Comparison of ENCODE assay signal across 16 mouse cellular contexts in the genomic region with DNA sequence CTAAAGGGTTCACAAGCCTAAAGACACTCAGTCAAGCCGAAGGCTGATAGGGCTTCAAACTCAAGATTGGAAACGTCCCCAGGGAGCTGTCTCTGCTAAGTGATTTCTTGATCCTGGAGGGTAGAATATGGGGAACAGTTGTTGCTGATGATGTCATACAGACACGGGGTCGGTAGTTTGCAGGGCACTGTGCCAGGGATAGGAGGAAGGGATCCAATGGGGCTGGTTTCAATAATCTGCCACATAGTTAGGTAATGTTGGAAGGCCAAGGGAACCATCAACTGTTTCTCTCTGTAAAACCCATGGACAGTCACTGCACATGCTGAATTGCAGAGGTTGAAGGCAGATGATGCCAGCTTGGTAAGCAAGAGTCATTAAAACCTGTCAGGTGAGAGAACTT.
DNase-seq lines count a peak whose midpoint lies in the region; ATAC-seq and TF ChIP-seq lines count a peak whose summit lies in the region.
"Had no signal": no experiment of that assay in that cellular context is flagged by ENCODE, and none has a peak within 500 bp of the region (broad histone marks: within the 10 kb centered on the region; RNA-seq: fewer than 3 reads in every experiment).

No protein-coding gene starts in this region.

- no peaks in the 10 kb centered on the region for H3K9me3 ChIP-seq in lung, embryonic 14.5 days (ENCODE audit: low read depth, low read length)
- H3K9me3 ChIP-seq: hindbrain, embryonic 12.5 days had no signal

- intact Hi-C loops in heart, postnatal 14 days (cut with DNase I) = no loop called here

- no peak overlapping the region for H3K4me3 ChIP-seq in lung, embryonic 14.5 days (ENCODE audit: low read depth, low read length)
- H3K4me3 ChIP-seq in brown adipose tissue, adult 24 weeks (ENCODE audit: insufficient read depth, low read depth, low read length) = no peak overlapping the region
- H3K4me3 ChIP-seq: erythroblast, embryonic 14.5 days; hindbrain, embryonic 12.5 days had no signal

- H3K27ac ChIP-seq in lung, embryonic 14.5 days (ENCODE audit: low read depth) = peak overlapping the region; percentile 70; the same call in 1 of the 2 replicates
- H3K27ac ChIP-seq in brown adipose tissue, adult 24 weeks (replicated peaks; ENCODE audit: low read depth, low read length) = peak overlapping the region; percentile 59
- H3K27ac ChIP-seq: hindbrain, embryonic 12.5 days; macrophage had no signal

- no peak overlapping the region for H3K9ac ChIP-seq in lung, embryonic 14.5 days
- H3K9ac ChIP-seq: hindbrain, embryonic 12.5 days had no signal

- ATAC-seq in lung, embryonic 14.5 days (ENCODE audit: insufficient read depth) = no peak
- no peak for ATAC-seq in monocyte, adult 5-6 weeks (replicated peaks; ENCODE audit: insufficient number of reproducible peaks, low FRiP score, low TSS enrichment, poor library complexity, severe bottlenecking)
- ATAC-seq: forebrain, embryonic 16.5 days; Patski had no signal

- peak; percentile 27 for DNase-seq in heart, postnatal 4 days
- DNase-seq in heart, postnatal 14 days = no peak
- DNase-seq in lung, embryonic 14.5 days = peak; percentile 39
- DNase-seq in lung, adult 18-20 months = no peak
- DNase-seq in lung, postnatal 4 days = peak; percentile 31 to 34
- DNase-seq: cerebellum, adult 18-20 months; kidney, adult 18-20 months; midbrain, embryonic 14.5 days; thymus, postnatal 36 days had no signal

- no peaks in the 10 kb centered on the region for H3K27me3 ChIP-seq in lung, embryonic 14.5 days (ENCODE audit: insufficient read depth, low read length)
- H3K27me3 ChIP-seq: hindbrain, embryonic 12.5 days; Patski had no signal

- peaks cover 3% of the 10 kb centered on the region; the same call in 1 of the 2 replicates for H3K4me1 ChIP-seq in lung, embryonic 14.5 days (ENCODE audit: insufficient read depth)
- H3K4me1 ChIP-seq in brown adipose tissue, adult 24 weeks (ENCODE audit: control insufficient read depth, insufficient read depth, insufficient read length, low read length) = peaks cover 14% of the 10 kb centered on the region; the same call in 1 of the 2 replicates
- H3K4me1 ChIP-seq: hindbrain, embryonic 12.5 days had no signal

- 52% methylated on average over 4 of the region's 4 CpGs for WGBS in lung, embryonic 14.5 days

- H3K36me3 ChIP-seq in lung, embryonic 14.5 days (ENCODE audit: insufficient read depth) = peaks cover 19% of the 10 kb centered on the region

- no peak for TF ChIP-seq CTCF in lung, embryonic 14.5 days (IDR thresholded peaks at IDR 0.05; ENCODE audit: low read depth)

- no peak overlapping the region for H3K4me2 ChIP-seq in lung, embryonic 14.5 days
- H3K4me2 ChIP-seq: hindbrain, embryonic 12.5 days had no signal

Comparison
In these comparisons a context has a peak if more than half of its experiments do, and no peak if none do; other contexts are left out.
1. DNase-seq: peak in heart, postnatal 4 days (single experiment), lung, embryonic 14.5 days (single experiment) and lung, postnatal 4 days (2 of 2); none in heart, postnatal 14 days (0 of 2) and lung, adult 18-20 months (0 of 2).